Mouse (Mus musculus) liver, embryonic 11.5 days (tissue): ENCODE data around the gene Wnt3a. TPM values are rescaled to one million over a fixed set of nuclear protein-coding genes. Genes with fewer than 3 reads are reported as not detected.
A peak's percentile ranks its signal among the peaks of the same experiment; 100 is the strongest.
"Not testable (repeated sequence)": the region's sequence is repeated elsewhere in the genome, so short reads cannot be mapped to it uniquely, and the experiment has no call there.

Experiments used
- ATAC-seq: fragments of 200-750 bp; cut with Nextera tagmentation; replicated peaks from 2 replicates; pipeline ENCODE4 v1.8.0; 2017; ENCODE audit warnings: moderate number of reproducible peaks, mild to moderate bottlenecking, moderate TSS enrichment, moderate library complexity; ENCODE audit not compliant: low FRiP score
- DNase-seq: peaks from one replicate; pipeline ENCODE4 v3.0.0-alpha.2; 2017; ENCODE audit warnings: low spot score
- H3K27ac ChIP-seq: fragments of 300-500 bp; sonication (generic); 2 replicates; pipeline ENCODE4 v1.5.1; 2014; ENCODE audit warnings: mild to moderate bottlenecking, low read depth, low read length, control low read depth
- H3K27me3 ChIP-seq: fragments of 300-500 bp; sonication (generic); replicated peaks from 2 replicates; pipeline ENCODE4 v1.6.1; 2014; ENCODE audit warnings: low read length, mixed read lengths; ENCODE audit not compliant: control insufficient read depth, insufficient read depth
- H3K36me3 ChIP-seq: fragments of 300-500 bp; sonication (generic); 2 replicates; pipeline ENCODE4 v1.6.1; 2014; ENCODE audit warnings: mild to moderate bottlenecking, low read length, moderate library complexity, mixed read lengths; ENCODE audit not compliant: control insufficient read depth, insufficient read depth
- H3K4me1 ChIP-seq: fragments of 300-500 bp; sonication (generic); replicated peaks from 2 replicates; pipeline ENCODE4 v1.6.1; 2014; ENCODE audit warnings: low read length, mixed read lengths; ENCODE audit not compliant: control insufficient read depth, insufficient read depth
- H3K4me2 ChIP-seq: fragments of 300-500 bp; sonication (generic); 2 replicates; pipeline ENCODE4 v1.6.1; 2014; ENCODE audit warnings: mild to moderate bottlenecking, control low read depth, moderate library complexity
- H3K4me3 ChIP-seq: fragments of 300-500 bp; sonication (generic); 2 replicates; pipeline ENCODE4 v1.5.1; 2014; ENCODE audit warnings: low read depth, low read length, control low read depth
- H3K9ac ChIP-seq: fragments of 300-500 bp; sonication (generic); 2 replicates; pipeline ENCODE4 v1.6.1; 2014; ENCODE audit warnings: low read depth, low read length, control low read depth
- H3K9me3 ChIP-seq: fragments of 300-500 bp; sonication (generic); 2 replicates; pipeline ENCODE4 v1.6.1; 2016; ENCODE audit warnings: low read length, inconsistent platforms, mixed read lengths; ENCODE audit not compliant: control insufficient read depth
- WGBS: fragments of 180-500 bp; shearing (Covaris S2); extraction: QIAGEN DNeasy Blood & Tissue Kit; methylation state at CpG from one replicate; pipeline ENCODE4 v1.1.7; 2014; 5-methylcytosine and 5-hydroxymethylcytosine counted together
- polyA plus RNA-seq: library from polyadenylated mRNA; unstranded; fragments of >200 nt; fragmentation: Nextera tagmentation; extraction: Ambion mirVana; gene quantifications from 2 replicates; pipeline ENCODE4 v1.2.1, GENCODE M21; 2014

The Wnt3a gene
- polyA plus RNA-seq, 1 experiment from 2014 or later: not detected

DNA sequence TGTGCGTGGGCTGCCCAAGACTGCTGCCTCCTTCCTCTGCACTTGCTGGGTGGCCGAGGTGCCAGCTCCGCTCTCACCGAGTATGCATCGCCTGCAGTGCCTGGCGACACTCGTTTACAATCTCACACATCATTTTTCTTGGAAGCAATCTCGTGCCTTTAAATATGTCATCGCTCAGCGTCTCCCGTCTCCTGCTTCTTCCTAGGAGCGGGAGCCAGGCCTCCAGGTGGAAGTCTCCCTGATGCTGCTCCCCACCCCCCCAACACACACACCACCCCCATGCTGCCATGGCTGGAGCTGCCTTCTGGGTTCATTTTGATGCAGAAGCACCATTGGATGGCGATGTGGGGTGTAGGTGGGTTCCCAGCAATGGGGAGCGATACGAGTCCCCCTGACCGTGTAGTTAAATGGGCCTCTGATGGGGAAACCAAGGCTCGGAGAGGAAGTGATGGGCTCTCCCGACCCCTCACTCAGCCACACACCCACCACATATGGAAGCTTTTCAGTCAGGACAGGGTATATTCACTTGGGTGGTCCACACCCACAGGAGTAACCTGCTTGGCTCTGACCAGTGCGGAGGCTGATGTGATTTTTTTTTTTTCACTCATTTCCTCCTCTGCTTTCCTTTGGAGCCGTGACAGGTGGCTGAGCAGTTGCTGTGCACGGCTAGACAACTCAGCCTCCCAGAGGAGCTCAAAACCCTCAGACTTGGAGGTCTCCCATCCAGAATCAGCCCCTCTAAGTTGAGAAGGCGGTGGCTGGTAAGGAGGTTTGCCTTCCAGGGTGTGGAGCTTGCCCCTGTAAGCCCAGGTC is 14.7 kb upstream of the Wnt3a start:
- no peak overlapping the region for H3K9ac ChIP-seq
- H3K36me3 ChIP-seq: no peaks in the 10 kb centered on the region
- 40% methylated on average over 22 of the region's 22 CpGs for WGBS
- H3K9me3 ChIP-seq: no peaks in the 10 kb centered on the region
- H3K4me1 ChIP-seq: peaks cover 7% of the 10 kb centered on the region
- no peak overlapping the region for H3K4me3 ChIP-seq
- H3K4me2 ChIP-seq: no peak overlapping the region
- no peak for ATAC-seq
- DNase-seq: no peak
- H3K27me3 ChIP-seq: peaks cover 89% of the 10 kb centered on the region
- H3K27ac ChIP-seq: no peak overlapping the region

DNA sequence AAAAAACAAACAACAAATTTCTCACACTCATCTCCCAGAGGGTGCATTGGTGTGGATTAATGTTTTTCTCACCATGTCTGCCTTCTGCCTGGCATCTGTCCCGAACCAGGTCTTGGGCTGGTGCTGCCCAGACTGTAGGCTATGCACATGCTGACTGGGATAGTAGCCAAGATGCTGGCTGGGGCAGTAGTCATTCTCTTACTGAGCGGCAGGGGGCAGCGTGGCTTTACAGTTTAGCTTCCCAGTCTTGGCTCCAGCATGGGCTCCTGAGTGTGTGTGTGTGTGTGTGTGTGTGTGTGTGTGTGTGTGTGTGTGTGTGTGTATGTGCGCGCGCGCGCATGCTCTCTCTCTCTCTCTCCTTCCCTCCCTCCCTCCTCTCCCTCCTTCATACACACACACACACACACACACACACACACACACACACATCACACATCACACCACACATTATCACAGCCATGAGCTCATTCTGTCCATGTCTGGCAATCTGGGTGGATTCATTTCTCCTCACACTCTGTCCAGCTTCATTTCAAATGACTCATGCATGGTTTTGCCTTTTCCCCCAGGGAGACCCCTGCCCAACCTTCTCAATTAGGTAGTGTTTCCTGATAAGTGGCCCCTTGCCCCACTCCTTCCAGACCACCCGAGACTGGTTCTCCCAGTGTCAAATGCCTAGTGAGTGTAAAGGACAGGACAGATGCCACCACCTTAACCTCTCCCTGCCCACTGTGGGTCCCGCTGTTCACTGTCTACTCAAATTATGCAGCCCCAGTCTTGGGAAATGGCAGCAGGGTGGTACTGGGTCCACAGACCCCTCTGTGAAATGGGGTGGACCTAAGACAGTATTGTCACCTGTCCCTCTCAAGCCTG is 12.4 kb upstream of the Wnt3a start:
- no peak overlapping the region for H3K9ac ChIP-seq
- peaks cover 2% of the 10 kb centered on the region for H3K4me1 ChIP-seq
- no peak overlapping the region for H3K27ac ChIP-seq
- no peak for ATAC-seq
- DNase-seq: no peak
- H3K9me3 ChIP-seq: no peaks in the 10 kb centered on the region
- peaks cover 88% of the 10 kb centered on the region for H3K27me3 ChIP-seq
- H3K4me2 ChIP-seq: no peak overlapping the region
- H3K4me3 ChIP-seq: no peak overlapping the region
- H3K36me3 ChIP-seq: no peaks in the 10 kb centered on the region
- WGBS: 24% methylated on average over 10 of the region's 10 CpGs

DNA sequence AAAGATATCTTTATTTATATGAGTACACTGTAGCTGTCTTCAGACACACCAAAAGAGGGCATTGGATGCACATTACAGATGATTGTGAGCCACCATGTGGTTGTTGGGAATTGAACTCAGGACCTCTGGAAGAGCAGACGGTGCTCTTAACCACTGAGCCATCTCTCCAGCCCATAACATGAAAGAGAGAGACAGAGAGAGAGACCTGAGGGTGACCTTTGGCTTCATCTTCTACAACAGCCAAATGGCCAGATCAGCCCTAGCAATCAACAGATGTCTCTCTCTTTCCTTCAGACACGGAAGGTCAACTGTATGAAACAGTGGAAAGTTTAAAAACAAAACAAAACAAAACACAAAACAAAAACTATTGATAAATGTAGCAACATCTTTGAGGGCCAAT is 10.5 kb upstream of the Wnt3a start:
- not testable (repeated sequence) for H3K9me3 ChIP-seq, ATAC-seq, DNase-seq, H3K36me3 ChIP-seq, H3K4me3 ChIP-seq, H3K27ac ChIP-seq, H3K4me1 ChIP-seq, H3K4me2 ChIP-seq, H3K9ac ChIP-seq
- 61% methylated on average over 2 of the region's 2 CpGs for WGBS
- H3K27me3 ChIP-seq: peaks cover 85% of the 10 kb centered on the region

DNA sequence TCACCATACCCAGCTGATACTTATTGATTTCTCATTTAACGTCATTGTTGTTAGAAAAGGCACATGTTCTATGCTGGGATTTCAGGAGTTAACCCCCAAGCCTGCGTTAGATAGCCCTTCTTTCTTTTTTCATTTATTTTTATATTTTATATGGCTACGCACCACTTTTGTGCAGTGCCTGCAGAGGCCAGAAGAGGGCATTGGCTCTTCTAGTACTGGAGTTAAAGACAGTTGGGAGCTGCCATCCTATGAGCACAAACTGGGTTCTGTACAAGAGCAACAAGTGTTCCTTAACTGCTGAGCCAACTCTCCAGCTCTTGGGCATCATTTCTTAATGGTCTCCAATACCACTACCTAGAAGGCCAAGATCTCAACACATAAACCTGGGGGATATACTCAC is 9.6 kb upstream of the Wnt3a start:
- Histone ChIP-seq H3K27ac (no peak overlapping the region), H3K4me3 (no peak overlapping the region), H3K36me3 (no peaks in the 10 kb centered on the region), H3K4me2 (no peak overlapping the region), H3K9ac (no peak overlapping the region), H3K9me3 (no peaks in the 10 kb centered on the region), H3K4me1 (no peaks in the 10 kb centered on the region; the same call in 1 of the 2 replicates), H3K27me3 (peaks cover 81% of the 10 kb centered on the region)
- ATAC-seq (no peak), DNase-seq (no peak)
- 27% methylated on average over 3 of the region's 3 CpGs for WGBS

DNA sequence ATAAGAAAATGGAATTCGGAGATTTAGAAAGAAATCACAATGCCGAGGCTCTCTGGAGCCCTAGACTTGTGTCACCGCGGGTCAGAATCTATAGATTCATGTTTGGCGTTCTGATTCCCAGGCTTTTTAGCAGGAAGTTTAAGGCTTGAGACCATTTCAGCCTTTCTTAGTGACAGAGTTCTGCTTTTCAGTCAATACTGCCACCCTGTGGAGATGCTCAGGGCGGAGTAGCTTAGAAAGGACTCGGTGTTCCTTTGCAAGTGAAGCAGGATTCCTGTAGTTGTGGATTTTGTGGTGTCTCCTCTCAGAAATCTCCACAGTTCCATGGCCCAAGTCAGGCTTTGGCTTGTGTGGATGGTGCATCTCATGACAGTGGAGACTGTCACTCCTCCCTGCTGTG is 7.4 kb upstream of the Wnt3a start:
- no peaks in the 10 kb centered on the region for H3K36me3 ChIP-seq
- H3K4me2 ChIP-seq: no peak overlapping the region
- 15% methylated on average over 7 of the region's 7 CpGs for WGBS
- no peak overlapping the region for H3K9ac ChIP-seq
- H3K27me3 ChIP-seq: peaks cover 76% of the 10 kb centered on the region
- no peak for DNase-seq
- H3K4me3 ChIP-seq: no peak overlapping the region
- H3K4me1 ChIP-seq: no peaks in the 10 kb centered on the region
- ATAC-seq: no peak
- H3K9me3 ChIP-seq: no peaks in the 10 kb centered on the region
- H3K27ac ChIP-seq: no peak overlapping the region

DNA sequence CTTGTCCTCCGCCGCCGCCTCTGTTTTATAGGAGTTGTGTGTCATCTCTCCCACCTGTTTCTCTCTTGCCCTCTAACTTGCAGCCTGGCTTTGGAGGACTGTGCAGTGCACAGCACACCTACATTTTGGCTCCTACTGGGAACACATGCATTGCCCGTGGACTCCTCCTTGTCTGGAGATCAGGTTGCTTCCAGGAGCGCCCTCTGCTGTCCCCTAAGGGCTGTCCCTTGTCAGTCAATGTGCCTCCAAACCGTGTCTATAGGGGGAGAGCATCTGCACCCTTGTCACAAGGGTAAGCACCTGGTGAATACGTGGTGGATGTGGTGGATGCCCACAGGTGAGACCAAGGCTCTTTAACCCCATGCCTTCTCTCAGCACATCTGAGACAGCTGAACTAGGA is 3.1 kb upstream of the Wnt3a start:
- H3K27me3 ChIP-seq: peaks cover 88% of the 10 kb centered on the region
- H3K9ac ChIP-seq: no peak overlapping the region
- no peak for ATAC-seq
- no peaks in the 10 kb centered on the region for H3K36me3 ChIP-seq
- H3K4me3 ChIP-seq: no peak overlapping the region
- H3K4me2 ChIP-seq: no peak overlapping the region
- H3K27ac ChIP-seq: no peak overlapping the region
- 17% methylated on average over 7 of the region's 7 CpGs for WGBS
- no peaks in the 10 kb centered on the region for H3K9me3 ChIP-seq
- H3K4me1 ChIP-seq: no peaks in the 10 kb centered on the region
- DNase-seq: peak; percentile 56

DNA sequence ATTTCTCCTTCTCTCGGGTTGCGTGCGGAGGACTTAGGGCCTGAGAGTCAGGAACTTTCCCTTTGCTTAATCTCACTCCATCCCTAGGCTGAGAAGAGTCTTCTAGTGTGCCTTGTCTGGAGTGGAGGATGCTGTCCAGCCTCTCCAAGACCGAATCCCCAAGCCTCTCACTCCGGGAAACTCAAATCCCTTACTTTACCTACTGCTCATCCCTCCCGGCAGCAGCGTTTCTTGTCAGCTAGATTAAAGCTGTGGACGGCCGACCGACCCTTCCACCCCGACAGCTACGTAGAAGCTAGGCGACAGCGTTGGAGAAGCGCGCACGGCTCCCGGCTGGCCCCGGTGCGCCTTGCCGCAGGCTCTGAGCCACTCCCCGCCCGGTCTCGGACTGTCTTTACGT is 846 bp downstream of the Wnt3a start:
- Histone ChIP-seq H3K27me3 (peaks cover 94% of the 10 kb centered on the region), H3K27ac (no peak overlapping the region), H3K4me3 (no peak overlapping the region), H3K9ac (no peak overlapping the region), H3K4me1 (no peaks in the 10 kb centered on the region), H3K4me2 (no peak overlapping the region), H3K36me3 (no peaks in the 10 kb centered on the region), H3K9me3 (no peaks in the 10 kb centered on the region)
- 2% methylated on average over 25 of the region's 25 CpGs for WGBS
- no peak for DNase-seq
- ATAC-seq: no peak

DNA sequence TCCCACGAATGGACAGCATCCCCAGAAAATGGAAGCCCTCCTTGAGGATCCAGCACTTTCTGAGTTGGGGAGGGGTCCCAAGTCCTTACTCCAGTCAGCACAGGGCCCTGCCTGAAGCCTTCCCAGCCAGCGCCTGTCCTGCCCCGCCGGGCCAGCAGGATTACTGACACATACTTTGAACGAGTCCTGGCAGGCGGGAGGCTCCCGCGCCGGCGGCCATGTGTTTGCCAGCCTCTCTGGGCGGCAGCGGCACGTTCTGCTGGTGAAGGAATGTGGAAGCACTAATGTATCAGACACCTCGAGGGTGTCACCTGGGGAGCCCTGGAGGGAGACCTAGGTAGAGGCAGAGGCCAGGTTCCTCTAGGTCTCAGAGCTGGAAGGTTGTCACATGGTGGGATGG is 6.4 kb downstream of the Wnt3a start:
- Histone ChIP-seq H3K9me3 (no peaks in the 10 kb centered on the region), H3K9ac (no peak overlapping the region), H3K4me1 (no peaks in the 10 kb centered on the region), H3K27me3 (peaks cover 87% of the 10 kb centered on the region), H3K36me3 (no peaks in the 10 kb centered on the region), H3K27ac (no peak overlapping the region), H3K4me2 (no peak overlapping the region), H3K4me3 (no peak overlapping the region)
- WGBS: 25% methylated on average over 14 of the region's 14 CpGs
- ATAC-seq (no peak), DNase-seq (no peak)
